Mouse (Mus musculus) liver, adult 2 months (tissue): Measurements from ENCODE around the gene Ddx52. TPM values are rescaled to one million over a fixed set of nuclear protein-coding genes. Genes with fewer than 3 reads are reported as not detected.

Source experiments
- DNase-seq: peaks from one replicate; pipeline ENCODE4 v3.0.0-alpha.2; 2011; ENCODE audit warnings: low read depth, low spot score; ENCODE audit errors: extremely low read depth
- H3K27ac ChIP-seq: fragments of 200-500 bp; replicated peaks from 2 replicates; pipeline ENCODE4 v1.5.1; 2012; ENCODE audit warnings: low read depth, mild to moderate bottlenecking, control low read depth, inconsistent platforms, low read length; ENCODE audit not compliant: insufficient read depth
- H3K27me3 ChIP-seq: fragments of 200-500 bp; 2 replicates; pipeline ENCODE4 v1.6.1; 2012; ENCODE audit warnings: mild to moderate bottlenecking, moderate library complexity, low read length, inconsistent platforms; ENCODE audit not compliant: control insufficient read depth, insufficient read depth
- H3K36me3 ChIP-seq: fragments of 200-500 bp; 2 replicates; pipeline ENCODE4 v1.6.1; 2012; ENCODE audit warnings: low read length, inconsistent platforms; ENCODE audit not compliant: control insufficient read depth, insufficient read depth
- H3K4me1 ChIP-seq: fragments of 200-500 bp; 2 replicates; pipeline ENCODE4 v1.6.1; 2011; ENCODE audit warnings: low read length; ENCODE audit not compliant: control insufficient read depth, insufficient read depth
- H3K4me3 ChIP-seq: fragments of 200-500 bp; 2 replicates; pipeline ENCODE4 v1.5.1; 2011; ENCODE audit warnings: low read depth, mild to moderate bottlenecking, control low read depth, low read length, moderate library complexity; ENCODE audit not compliant: insufficient read depth
- H3K79me2 ChIP-seq: fragments of 200-500 bp; 2 replicates; pipeline ENCODE4 v1.6.1; 2012; ENCODE audit warnings: inconsistent platforms, mild to moderate bottlenecking, low read length, moderate library complexity; ENCODE audit not compliant: control insufficient read depth, insufficient read depth
- H3K9ac ChIP-seq: fragments of 200-500 bp; 2 replicates; pipeline ENCODE4 v1.6.1; 2012; ENCODE audit warnings: low read depth, mild to moderate bottlenecking, control low read depth, inconsistent platforms, low read length
- CTCF ChIP-seq: fragments of 200-500 bp; IDR thresholded peaks from 2 replicates; pipeline ENCODE4 v1.5.1; 2011; ENCODE audit warnings: low read depth, low read length, control low read depth
- POLR2A ChIP-seq: fragments of 200-500 bp; IDR thresholded peaks from 2 replicates; pipeline ENCODE4 v1.6.1; 2011; ENCODE audit warnings: low read length, control low read depth; ENCODE audit not compliant: insufficient read depth; ENCODE audit errors: extremely low read depth
- WGBS: fragments of 180-500 bp; shearing (Covaris S2); methylation state at CpG from one replicate; pipeline ENCODE4 v1.1.7; 2018; 5-methylcytosine and 5-hydroxymethylcytosine counted together
- polyA plus RNA-seq: library from polyadenylated mRNA; depleted of rRNA; stranded (reverse); fragments of >200 nt; gene quantifications from 2 replicates; pipeline ENCODE4 v1.2.3, GENCODE M21; 2012
- total RNA-seq: library from RNA; depleted of rRNA; stranded (reverse); fragments of >200 nt; gene quantifications from 2 replicates; pipeline ENCODE4 v1.2.3, GENCODE M21; 2014

Gene Ddx52
- total and polyA plus RNA-seq, 2 experiments, result 2.7 to 12.0 TPM

DNA sequence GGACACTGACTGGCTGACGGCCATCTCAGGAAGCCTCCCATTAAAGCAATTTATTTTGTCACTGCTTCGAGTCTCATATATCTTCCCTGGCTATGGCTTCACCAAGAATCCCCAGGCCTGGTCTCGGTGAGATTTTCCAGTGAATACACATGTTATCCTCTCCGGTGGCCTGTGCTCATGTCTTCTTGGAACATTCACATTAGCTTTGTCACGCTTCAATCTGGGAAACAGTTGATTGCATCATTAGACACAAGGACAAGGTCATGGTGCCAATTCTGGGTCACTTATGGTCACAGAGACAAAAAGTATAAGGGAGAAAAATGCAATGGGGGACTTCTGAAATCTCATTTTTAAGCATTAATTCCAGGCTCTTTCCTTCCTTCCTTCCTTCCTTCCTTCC, 36.1 kb upstream of the Ddx52 start:
- Histone ChIP-seq H3K9ac (no peak overlapping the region), H3K4me3 (no peak overlapping the region), H3K4me1 (peaks cover 15% of the 10 kb centered on the region), H3K36me3 (no peaks in the 10 kb centered on the region; the same call in 1 of the 2 replicates), H3K27me3 (no peaks in the 10 kb centered on the region), H3K27ac (no peak overlapping the region), H3K79me2 (no peaks in the 10 kb centered on the region)
- DNase-seq, result peak; percentile 87
- TF ChIP-seq POLR2A, result no peak
- TF ChIP-seq CTCF, result no peak
- WGBS, result 20% methylated on average over 5 of the region's 5 CpGs

DNA sequence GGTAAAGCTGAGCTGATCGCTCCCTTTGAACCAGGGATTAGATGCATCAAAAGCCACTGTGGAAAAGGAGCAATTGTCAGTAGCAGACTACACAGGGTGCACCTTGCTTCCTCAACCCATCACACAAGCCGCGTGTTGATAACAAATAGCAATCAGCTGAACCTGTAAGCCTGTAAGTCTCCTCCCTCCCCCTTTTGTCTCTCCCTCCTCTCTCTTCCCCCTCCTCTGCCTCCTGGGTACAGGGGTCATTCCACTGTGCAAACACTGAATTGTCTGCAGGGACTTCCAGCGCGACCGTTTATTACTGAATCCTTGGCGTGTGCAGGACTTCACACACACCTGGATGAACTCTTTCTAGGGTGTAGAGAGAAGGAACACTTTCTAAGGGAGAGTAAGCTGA, 33.5 kb upstream of the Ddx52 start:
- peak; percentile 54 for DNase-seq
- TF ChIP-seq CTCF (no peak), POLR2A (no peak)
- Histone ChIP-seq H3K79me2 (no peaks in the 10 kb centered on the region), H3K36me3 (no peaks in the 10 kb centered on the region), H3K27ac (no peak overlapping the region), H3K9ac (no peak overlapping the region), H3K27me3 (no peaks in the 10 kb centered on the region), H3K4me1 (peaks cover 15% of the 10 kb centered on the region), H3K4me3 (no peak overlapping the region)
- 16% methylated on average over 7 of the region's 7 CpGs for WGBS

DNA sequence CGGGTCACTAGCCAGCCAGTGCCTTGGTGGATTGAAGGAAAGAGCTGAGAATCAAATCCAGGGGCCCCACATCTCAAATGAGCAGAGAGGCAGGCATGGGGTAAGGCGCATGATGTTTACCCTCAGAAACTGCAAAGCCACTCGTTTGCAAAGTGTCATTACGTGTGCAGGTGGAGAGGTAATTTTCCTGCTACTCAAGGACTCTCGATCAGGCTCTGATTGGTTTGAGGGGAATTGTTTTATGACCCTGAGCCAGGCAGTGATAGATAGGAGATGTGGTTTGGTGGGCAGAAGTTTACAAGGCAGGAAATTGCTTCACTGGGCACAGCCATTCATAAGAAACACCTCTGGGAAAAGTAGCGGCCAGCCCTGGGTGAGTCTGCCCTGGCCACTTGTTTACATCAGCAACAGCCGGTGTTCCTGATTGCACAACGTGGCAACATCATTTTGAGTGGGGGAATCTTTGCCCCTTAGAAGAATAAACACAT, 28.0 kb upstream of the Ddx52 start:
- H3K4me1 ChIP-seq, result peaks cover 9% of the 10 kb centered on the region; the same call in 1 of the 2 replicates
- H3K9ac ChIP-seq, result no peak overlapping the region
- no peaks in the 10 kb centered on the region for H3K36me3 ChIP-seq
- no peak overlapping the region for H3K27ac ChIP-seq
- TF ChIP-seq POLR2A, result no peak
- no peak for TF ChIP-seq CTCF
- no peak overlapping the region for H3K4me3 ChIP-seq
- peak; percentile 74 for DNase-seq
- H3K27me3 ChIP-seq, result no peaks in the 10 kb centered on the region
- H3K79me2 ChIP-seq, result no peaks in the 10 kb centered on the region
- 32% methylated on average over 8 of the region's 8 CpGs for WGBS

DNA sequence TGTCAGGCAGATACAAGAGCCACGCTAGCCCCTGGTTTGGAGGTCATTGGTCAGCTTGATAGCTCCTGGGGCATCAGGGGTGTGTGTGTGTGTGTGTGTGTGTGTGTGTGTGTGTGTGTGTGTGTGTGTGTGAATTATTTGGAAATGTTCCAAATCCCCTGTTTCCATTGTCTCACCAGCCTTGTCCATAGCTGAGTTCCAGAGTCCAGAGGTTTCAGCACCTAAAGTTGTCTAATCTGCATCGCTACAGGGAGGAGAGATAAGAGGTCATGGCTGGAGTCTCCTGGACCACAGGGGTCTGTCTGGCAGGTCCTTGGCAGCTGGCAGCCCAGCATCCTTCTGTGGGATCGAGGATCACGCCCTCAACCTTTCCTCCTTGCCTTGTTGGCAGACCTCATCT, 27.4 kb upstream of the Ddx52 start:
- TF ChIP-seq POLR2A (no peak), CTCF (no peak)
- no peak overlapping the region for H3K4me3 ChIP-seq
- H3K36me3 ChIP-seq, result no peaks in the 10 kb centered on the region
- no peaks in the 10 kb centered on the region for H3K27me3 ChIP-seq
- 39% methylated on average over 4 of the region's 4 CpGs for WGBS
- H3K27ac ChIP-seq, result no peak overlapping the region
- DNase-seq, result no peak
- no peak overlapping the region for H3K9ac ChIP-seq
- peaks cover 9% of the 10 kb centered on the region; the same call in 1 of the 2 replicates for H3K4me1 ChIP-seq
- H3K79me2 ChIP-seq, result no peaks in the 10 kb centered on the region

DNA sequence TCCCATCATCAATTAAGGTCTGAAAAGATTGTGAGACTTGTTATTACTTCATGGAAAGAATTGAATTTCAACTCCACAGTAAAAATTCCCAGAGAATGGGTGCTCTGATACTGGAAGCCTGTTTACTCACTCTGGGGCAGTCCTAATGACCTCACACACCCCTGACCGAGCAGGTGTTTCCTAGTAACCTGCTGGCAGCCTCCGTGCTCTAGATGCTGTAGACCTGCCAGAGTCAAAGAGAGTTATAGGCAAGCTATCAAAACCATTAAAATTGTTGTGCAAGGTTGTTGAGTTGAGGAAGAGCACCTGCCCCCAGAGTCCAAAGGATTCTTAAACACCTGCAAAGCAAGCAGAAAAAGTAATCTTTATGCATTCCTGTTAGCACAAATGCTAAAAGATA, 19.3 kb upstream of the Ddx52 start:
- no peaks in the 10 kb centered on the region for H3K27me3 ChIP-seq
- H3K79me2 ChIP-seq, result no peaks in the 10 kb centered on the region
- peak; percentile 90 for DNase-seq
- no peak overlapping the region for H3K9ac ChIP-seq
- TF ChIP-seq CTCF, result no peak
- TF ChIP-seq POLR2A, result no peak
- H3K27ac ChIP-seq, result 0 out of 2 replicates have a peak overlapping the region, but pooled peaks have one; percentile 16
- H3K4me1 ChIP-seq, result 0 out of 2 replicates have a peak, but pooled peaks cover 2% of the 10 kb centered on the region
- no peaks in the 10 kb centered on the region for H3K36me3 ChIP-seq
- WGBS, result 13% methylated on average over 2 of the region's 2 CpGs
- no peak overlapping the region for H3K4me3 ChIP-seq

DNA sequence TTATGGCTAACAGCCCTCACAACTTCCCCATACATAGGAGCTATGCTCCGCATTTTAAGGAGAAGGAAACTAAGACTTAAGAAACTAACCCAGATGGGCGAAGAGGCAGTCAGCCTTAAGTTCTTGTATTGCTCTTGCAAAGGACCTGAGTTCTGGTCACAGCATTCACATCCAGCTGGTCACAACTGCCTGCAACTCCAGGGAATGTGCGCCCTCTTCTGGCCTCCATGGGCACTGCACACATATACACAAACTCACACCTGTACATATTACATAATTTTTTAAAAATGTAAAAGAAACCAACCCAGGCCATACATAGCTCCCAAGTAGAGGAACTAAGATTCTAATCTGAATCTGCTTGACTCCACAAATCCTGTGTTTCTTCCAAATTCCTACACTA, 14.8 kb upstream of the Ddx52 start:
- no peaks in the 10 kb centered on the region for H3K36me3 ChIP-seq
- 71% methylated on average over 3 of the region's 3 CpGs for WGBS
- H3K4me3 ChIP-seq, result no peak overlapping the region
- no peak overlapping the region for H3K9ac ChIP-seq
- TF ChIP-seq CTCF, result peak; percentile 86
- no peak for TF ChIP-seq POLR2A
- no peaks in the 10 kb centered on the region for H3K27me3 ChIP-seq
- DNase-seq, result peak; percentile 42
- no peaks in the 10 kb centered on the region for H3K79me2 ChIP-seq
- peaks cover 5% of the 10 kb centered on the region; the same call in 1 of the 2 replicates for H3K4me1 ChIP-seq
- H3K27ac ChIP-seq, result no peak overlapping the region
